Mouse (Mus musculus): ENCODE measurements at regions not wholly inside any gene's neighbourhood (a gene's known extent, or its start where the extent isn't known, plus 50 kb on each side); places are given as distances from the start of the nearest gene placed in this dataset.

- no peak for DNase-seq (ENCODE audit: low spot score)
Observed at GRCm38 (mm10) chr15:72101730-72102129, 1732.6 kb upstream of the Gm6569 start.

GRCm38 (mm10) chr15:72105830-72106413 lies 1728.4 kb upstream of the Gm6569 start:
- no peak for DNase-seq (ENCODE audit: low spot score)

DNA sequence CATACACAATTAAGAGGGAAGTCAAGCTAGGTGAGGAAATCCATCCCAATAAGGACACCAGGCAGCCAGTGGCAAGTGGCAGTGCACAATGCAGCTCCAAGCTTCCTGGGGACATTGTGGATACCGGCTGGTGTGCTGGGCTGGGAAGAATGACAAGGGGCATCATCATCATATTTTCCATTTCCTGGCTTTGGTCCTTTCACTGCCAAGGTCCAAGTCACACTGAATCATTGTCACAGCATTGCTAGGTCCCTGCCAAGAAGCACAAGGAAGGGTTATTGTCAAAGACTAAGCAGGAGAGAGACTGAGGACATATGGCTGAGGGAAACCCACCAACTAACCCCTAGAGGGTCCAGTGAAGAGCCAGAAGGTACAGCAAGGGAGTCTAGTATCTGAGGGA lies 1723.8 kb upstream of the Gm6569 start:
- no peak for DNase-seq (ENCODE audit: low spot score)

DNA sequence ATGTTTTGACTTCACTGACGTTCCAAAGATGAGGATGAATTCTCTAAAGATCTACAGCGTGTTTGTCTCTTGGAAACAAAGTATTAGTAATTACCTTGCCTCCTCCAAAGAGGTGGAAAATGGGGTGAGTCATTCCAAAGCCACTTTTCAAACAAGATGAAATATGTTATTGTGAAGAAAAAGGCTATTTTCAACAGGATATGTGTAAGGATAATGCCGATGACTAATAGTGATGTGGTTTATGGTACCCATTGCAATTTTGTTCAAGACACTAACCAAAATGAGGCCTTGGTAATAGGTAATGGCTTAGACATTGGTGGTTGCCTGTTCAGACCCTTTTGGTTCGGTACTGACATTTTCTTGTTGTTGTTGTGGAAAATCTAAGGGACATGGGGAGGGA lies 1717.6 kb upstream of the Gm6569 start:
- no peak for DNase-seq (ENCODE audit: low spot score)

DNA sequence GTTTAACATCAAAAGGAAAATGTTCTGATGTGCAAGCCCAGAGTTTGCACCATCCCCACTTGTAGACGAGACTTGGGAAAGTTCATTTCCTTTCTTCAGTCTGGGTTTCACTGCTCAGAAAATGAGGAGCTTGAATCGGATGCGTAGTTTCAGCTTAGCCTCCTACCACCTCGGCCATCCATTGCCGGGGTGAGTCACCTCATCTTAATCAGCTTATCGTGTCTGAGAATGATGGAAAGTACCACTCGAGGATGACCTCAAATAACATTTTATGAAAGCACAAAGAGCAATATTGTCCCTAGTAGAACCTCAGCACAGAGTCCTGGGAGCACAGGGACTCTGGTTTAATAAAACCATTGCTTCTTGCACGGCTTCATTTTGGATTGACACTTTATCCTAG lies 1700.1 kb upstream of the Gm6569 start:
- DNase-seq (ENCODE audit: low spot score), result no peak

DNA sequence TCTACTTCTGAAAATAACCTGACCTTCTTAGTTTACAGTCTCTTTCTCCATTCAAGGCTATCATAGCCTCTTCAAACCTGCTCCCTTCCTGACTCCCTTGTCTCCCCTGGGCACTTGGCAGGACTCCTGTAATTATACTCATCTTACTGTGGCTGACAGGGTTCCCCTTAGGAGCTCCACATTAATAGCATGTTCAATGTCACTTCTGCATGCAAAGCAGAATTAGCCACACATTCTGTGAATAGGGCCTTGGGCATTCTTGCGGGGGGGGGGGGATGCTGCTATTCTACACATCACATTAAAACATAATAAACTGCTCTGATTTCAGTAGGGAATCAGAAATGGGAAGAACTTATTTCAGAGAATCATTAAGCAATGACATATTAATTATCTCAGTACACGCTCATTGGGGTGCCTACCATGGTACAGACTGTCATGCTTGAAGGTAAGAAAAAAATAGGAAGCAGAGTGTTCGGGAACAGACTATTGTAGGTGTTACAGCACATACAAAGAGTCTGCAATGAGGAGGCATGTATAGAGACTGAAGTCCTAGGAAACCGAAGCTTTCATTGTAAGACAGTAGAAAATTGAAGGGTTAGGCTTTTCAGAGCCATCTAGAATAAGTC lies 1698.3 kb upstream of the Gm6569 start:
- DNase-seq (ENCODE audit: low spot score), result no peak

DNA sequence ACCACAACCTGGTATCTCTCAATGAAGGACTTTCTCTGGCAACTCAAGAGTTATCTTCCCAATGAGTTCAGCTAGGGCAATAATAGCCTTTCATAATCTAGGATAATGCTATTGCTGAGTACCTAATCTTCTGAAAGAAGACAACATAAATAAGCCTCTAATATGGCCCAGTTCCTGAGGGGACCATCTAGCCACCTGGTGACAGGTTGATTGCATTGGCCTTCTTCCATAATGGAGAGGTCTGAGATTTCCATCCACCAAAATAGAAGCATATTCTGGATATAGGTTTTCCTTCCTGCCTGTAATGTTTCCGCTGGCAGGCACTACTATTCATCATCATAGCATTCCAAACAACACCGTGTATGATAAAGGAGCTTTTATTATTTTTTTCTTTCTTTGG lies 1694.2 kb upstream of the Gm6569 start:
- no peak for DNase-seq (ENCODE audit: low spot score)

- DNase-seq (ENCODE audit: low spot score), result no peak
Observed at GRCm38 (mm10) chr15:72150581-72150980, 1683.8 kb upstream of the Gm6569 start.

DNA sequence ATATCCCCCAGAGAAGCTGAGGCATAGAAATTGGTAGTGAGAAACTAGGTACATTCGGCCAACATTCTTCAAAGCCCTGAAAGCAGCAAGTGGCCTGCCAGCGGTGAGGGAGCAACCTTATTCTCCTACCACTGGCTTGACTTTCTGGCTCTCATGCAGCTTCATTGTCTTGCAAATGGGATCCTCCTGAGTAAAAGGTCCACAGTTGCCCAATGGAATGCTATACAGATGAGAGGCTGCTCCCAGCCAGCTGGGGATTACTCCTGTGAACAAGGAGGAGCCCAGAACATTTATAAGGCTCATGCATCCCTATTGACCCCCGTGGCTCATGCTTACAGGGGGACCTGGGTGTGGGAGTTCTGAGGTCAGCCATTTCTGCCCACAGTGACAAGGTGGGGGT lies 1675.9 kb upstream of the Gm6569 start:
- no peak for DNase-seq (ENCODE audit: low spot score)

- peak; percentile 9 for DNase-seq (ENCODE audit: low spot score)
Observed at GRCm38 (mm10) chr15:72200861-72201260, 1633.5 kb upstream of the Gm6569 start.

- no peak for DNase-seq (ENCODE audit: low spot score)
Observed at GRCm38 (mm10) chr15:72201791-72202190, 1632.6 kb upstream of the Gm6569 start.

DNA sequence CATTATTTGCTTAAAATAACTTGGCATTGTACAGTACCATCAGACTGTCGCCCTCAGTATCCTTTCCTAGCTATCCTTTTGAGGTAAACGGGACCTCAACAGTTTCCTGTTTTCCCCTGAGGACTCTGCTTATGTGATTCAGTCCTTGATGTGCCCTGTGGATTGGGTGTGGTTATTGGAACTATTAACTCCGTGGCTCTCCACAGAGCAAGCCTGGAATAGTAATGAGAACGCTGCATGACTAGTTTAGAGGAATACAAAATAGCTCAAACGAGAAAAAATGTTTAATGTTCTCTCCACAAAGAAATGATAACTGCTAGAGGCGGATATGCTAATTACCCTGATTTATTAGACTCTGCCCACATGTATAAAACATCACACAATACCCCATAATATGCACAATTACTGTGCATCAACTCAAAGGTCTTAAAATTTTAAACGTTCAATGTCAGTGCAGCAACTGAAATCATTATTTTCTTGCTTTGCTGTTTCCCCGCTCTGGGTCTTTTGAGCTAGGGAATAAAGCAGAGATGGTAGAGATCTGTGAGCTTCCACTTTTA lies 1629.0 kb upstream of the Gm6569 start:
- no peak for DNase-seq (ENCODE audit: low spot score)

- peak; percentile 46 for DNase-seq (ENCODE audit: low spot score)
Observed at GRCm38 (mm10) chr15:72205950-72206349, 1628.4 kb upstream of the Gm6569 start.

- no peak for DNase-seq (ENCODE audit: low spot score)
Observed at GRCm38 (mm10) chr15:72207589-72207988, 1626.8 kb upstream of the Gm6569 start.

- no peak for DNase-seq (ENCODE audit: low spot score)
Observed at GRCm38 (mm10) chr15:72208076-72208475, 1626.3 kb upstream of the Gm6569 start.

DNA sequence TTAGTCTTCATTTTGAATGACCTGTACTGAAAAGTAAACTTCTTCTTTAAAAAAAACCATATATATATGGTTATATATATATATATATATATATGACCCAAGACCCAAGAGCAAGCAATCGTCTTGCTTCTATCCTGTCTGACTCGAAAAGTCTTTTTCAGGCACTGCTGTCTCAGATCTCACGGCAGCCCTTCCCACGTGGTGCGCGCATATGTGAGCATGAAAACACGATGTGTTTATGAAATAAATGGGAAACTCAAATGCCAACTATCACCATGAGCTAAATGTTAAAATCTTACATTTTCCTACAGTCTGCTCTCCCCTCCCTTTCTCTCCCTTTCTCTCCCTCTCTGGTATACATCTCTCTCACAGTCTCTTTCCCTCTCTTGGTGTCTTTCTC lies 1625.4 kb upstream of the Gm6569 start:
- DNase-seq (ENCODE audit: low spot score), result no peak

DNA sequence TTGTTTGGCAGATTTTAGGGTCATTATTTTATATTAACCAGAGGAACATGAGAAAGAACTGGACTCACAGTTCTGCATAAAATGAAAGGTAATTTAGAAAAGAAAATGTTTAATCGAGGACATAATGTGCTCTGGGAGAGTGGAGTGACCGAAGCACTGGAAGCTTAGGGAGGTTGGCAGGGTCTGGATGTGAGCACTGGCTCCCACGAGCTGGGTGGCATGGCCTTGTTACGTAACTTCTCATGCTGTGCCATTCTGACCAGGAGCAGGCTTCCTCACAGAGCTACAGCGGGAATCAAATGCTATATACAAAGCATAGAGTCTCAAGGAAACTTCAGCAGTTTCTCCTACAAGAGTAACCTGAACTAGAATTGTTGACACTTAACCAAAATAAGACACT lies 1616.6 kb upstream of the Gm6569 start:
- DNase-seq (ENCODE audit: low spot score), result no peak

GRCm38 (mm10) chr15:72219985-72220384 lies 1614.4 kb upstream of the Gm6569 start:
- no peak for DNase-seq (ENCODE audit: low spot score)

DNA sequence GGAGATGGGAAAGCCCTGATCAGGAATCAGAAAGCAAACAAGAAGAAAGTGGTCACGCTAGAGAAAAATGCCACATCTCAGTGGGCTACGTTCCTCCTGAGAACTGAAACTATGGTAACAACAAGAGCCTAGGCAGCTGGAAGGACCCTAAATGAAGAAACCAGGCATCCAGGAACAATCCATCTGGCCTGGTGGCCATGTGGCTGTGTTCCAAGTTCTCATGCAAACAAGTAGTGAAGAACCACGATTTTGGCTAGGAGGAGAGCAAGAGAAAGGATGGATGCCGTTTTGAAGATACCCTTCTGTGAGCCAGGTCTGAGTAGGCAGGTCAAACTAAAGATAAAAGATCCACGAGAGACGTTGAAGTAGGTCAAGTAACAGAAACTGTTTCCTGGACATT lies 1613.6 kb upstream of the Gm6569 start:
- DNase-seq (ENCODE audit: low spot score), result no peak

DNA sequence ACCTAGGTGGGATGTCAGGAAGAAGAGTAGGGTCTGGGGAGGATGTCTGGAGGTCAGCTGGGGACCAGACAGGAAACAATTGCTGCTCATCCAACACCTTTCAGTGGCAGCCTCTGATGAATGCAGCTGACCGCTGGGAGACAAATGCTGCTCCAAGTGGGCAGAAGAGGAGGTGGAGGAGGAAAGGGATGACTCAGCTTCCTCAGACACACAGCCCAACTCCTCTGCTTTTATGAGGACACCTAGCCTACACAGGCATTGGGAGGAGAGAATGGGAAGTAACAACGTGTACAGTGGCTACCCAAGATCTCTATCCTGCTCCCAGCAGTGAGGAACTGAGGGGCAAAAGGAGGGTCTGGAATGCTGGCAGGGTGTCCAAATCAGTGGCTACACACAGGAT lies 1602.0 kb upstream of the Gm6569 start:
- no peak for DNase-seq (ENCODE audit: low spot score)

- DNase-seq (ENCODE audit: low spot score), result no peak
Observed at GRCm38 (mm10) chr15:72264619-72265018, 1569.7 kb upstream of the Gm6569 start.

- DNase-seq (ENCODE audit: low spot score), result no peak
Observed at GRCm38 (mm10) chr15:72283846-72284245, 1550.5 kb upstream of the Gm6569 start.

- DNase-seq (ENCODE audit: low spot score), result no peak
Observed at GRCm38 (mm10) chr15:72296648-72297047, 1537.7 kb upstream of the Gm6569 start.

- no peak for DNase-seq (ENCODE audit: low spot score)
Observed at GRCm38 (mm10) chr15:72312417-72312816, 1521.9 kb upstream of the Gm6569 start.
